Mouse (Mus musculus): ENCODE data around the gene Plekhm2. TPM values are rescaled to one million over a fixed set of nuclear protein-coding genes. Genes with fewer than 3 reads are reported as not detected.

The Plekhm2 gene
- total RNA-seq, 2 experiments from 2014 or later, result 24.3 to 32.7 TPM

DNA sequence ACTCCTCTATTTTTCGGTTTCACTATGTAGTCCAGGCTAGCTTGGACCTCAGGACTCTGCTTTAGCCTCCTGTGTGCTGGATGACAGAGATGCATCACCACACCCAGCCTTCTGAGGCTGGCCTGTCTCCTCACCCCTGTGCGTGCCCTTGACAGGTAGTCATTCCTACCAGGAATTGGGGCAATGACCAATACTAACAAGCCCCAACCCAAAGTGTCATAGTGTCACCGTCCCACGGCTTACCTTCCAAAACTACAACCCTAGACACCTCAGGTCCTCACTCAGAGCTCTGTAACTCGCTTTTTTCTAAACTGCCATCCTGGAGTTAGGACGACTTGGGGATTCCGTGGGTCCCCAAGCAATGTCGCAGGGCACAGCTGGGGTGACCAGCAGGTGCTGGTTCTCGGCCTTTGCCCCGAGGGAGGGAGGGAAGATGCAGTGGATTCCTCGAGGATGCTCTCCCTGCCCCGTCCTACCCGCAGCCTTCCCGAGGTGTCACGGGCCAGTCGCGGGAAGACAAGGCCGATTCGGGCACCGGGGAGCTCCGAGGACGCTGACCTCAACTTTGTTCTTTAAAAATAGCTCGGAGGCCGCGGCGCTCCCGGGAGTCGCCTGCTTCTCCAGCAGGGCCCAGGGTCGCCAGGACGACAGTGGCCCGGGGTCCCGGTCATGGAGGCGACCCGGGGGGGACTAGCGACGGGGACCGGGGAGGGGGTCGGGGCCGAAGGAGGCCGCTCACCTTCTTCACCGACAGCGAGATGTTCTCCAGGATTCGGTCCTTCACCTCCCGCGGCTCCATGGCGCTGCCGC lies 1.4 kb downstream of the Plekhm2 start:
- peak; percentile 45 for DNase-seq

GRCm38 (mm10) chr4:141660884-141661283 lies 3.8 kb downstream of the Plekhm2 start:
- no peak for DNase-seq

GRCm38 (mm10) chr4:141659739-141660138 lies 5.0 kb downstream of the Plekhm2 start:
- no peak for DNase-seq

- no peak for DNase-seq
Measured at GRCm38 (mm10) chr4:141658846-141659484, 5.7 kb downstream of the Plekhm2 start.

DNA sequence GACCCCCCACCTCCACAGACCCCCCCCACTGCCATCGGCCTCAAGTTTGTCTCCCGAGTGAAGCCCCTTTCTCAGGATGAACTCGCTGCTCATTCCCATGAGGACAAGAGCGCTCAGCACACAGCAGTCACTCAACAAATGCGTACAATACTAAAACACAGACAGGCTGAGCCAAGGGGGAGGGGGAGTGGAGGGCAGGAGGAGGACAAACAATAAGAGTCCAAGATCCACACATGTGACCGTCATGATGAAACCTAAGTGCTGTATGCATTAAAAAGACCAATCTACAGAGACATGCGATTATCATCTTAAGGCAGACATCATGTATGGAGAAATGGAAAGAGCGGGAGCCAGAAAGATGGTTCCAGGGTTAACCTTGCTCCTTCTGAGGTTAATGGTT lies 7.8 kb downstream of the Plekhm2 start:
- no peak for DNase-seq

DNA sequence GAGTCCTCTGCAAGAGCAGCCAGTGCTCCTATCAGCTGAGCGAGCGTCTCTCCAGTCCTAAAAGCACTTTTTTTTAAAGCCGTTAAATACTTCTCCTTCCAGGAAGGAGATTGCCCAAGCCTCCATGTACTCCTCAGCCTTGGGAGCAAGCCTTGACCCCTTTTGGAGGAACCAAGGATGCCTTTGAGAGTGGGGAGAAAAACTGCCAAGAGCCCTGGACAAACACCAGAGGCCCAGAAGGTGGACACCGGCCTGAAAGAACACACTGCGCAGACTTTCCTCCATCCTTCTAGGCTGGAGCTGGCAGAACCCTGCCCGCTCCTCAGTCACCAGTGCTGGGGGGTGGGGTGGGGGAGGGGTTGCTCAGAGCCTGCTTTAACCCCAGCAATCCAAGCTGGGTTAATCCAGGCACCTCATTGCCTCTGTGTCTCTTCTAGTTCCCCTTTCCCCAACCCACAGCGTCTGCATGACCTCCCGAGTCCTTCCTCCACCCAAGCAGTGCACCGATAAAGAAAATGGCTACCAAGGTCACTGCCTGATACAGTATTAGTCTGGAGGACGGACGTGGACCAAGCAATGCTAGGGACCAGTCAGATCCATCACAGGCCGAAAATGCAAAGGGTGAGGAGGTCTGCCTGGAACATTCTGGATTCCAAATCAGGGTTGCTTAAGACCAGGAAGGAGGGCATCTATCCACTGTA lies 8.6 kb downstream of the Plekhm2 start:
- DNase-seq, result peak; percentile 67

GRCm38 (mm10) chr4:141654509-141654908 lies 10.2 kb downstream of the Plekhm2 start:
- no peak for DNase-seq

GRCm38 (mm10) chr4:141653813-141654212 lies 10.9 kb downstream of the Plekhm2 start:
- no peak for DNase-seq

GRCm38 (mm10) chr4:141653044-141653443 lies 11.7 kb downstream of the Plekhm2 start:
- DNase-seq, result no peak

DNA sequence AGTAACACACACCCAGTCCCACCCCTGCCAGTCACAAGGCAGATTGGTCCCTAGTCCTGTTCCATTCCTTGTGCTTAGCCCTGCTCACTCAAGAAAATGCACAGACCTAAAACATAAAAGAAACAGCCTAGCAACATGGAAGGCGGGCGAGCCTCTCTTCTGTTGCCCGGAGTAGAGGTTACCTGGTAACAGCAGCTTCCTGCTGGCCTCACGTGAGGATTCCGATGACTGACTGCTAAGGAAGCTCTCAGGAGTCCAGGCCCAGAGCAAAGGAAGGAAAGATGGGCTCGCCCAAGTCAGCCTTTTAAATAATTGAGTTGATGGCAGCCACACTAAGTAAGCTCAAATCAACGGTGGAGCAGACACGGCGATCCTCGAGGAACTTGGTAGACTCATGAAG lies 12.8 kb downstream of the Plekhm2 start:
- no peak for DNase-seq

- DNase-seq, result no peak
Measured at GRCm38 (mm10) chr4:141651286-141651685, 13.4 kb downstream of the Plekhm2 start.

DNA sequence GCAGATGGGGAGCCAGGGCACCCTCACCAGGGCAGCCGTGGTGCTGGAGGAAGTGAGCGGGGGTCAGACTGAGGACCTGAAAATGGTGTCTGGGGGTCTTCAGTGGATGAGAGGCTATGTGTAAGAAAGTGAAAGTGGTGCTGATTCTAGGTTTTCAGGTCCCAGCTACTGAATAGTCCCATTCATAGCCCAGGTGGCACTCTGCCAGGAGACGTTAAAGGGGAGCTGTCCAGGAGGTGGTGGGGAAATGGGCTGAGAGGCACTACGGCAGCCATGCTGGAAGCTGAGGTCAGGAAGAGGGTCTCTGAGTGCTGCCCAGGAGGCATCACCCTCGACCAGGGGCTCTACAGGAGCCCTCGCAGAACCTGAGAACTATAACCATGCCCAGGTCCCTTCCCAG lies 15.5 kb downstream of the Plekhm2 start:
- DNase-seq, result no peak

- DNase-seq, result peak; percentile 51
Measured at GRCm38 (mm10) chr4:141648262-141648661, 16.4 kb downstream of the Plekhm2 start.

DNA sequence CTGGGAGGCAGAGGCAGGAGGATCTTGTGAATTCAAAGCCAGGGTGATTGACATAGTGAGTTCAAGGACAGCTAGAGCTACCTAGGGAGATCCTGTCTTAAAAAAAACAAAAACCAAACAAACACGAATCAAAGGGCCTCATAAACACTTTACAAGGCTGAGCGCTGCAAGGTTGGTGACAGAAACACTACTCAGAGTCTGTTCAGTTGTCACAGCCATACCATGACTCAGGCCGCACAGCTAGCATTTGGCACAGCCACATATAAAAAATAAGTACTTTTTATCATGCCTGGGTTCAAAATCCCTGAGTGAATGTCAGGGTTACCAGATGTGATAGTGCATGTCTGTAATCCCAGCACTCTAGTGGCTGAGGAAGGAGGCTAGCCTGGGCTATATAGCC lies 17.5 kb downstream of the Plekhm2 start:
- DNase-seq, result no peak

GRCm38 (mm10) chr4:141645988-141646387 lies 18.7 kb downstream of the Plekhm2 start:
- no peak for DNase-seq

- peak; percentile 73 for DNase-seq
Measured at GRCm38 (mm10) chr4:141643118-141643855, 21.4 kb downstream of the Plekhm2 start.

- DNase-seq, result no peak
Measured at GRCm38 (mm10) chr4:141641961-141642811, 22.5 kb downstream of the Plekhm2 start.

GRCm38 (mm10) chr4:141641353-141641771 lies 23.3 kb downstream of the Plekhm2 start:
- peak; percentile 66 for DNase-seq

GRCm38 (mm10) chr4:141639474-141639873 lies 25.2 kb downstream of the Plekhm2 start:
- DNase-seq, result no peak

DNA sequence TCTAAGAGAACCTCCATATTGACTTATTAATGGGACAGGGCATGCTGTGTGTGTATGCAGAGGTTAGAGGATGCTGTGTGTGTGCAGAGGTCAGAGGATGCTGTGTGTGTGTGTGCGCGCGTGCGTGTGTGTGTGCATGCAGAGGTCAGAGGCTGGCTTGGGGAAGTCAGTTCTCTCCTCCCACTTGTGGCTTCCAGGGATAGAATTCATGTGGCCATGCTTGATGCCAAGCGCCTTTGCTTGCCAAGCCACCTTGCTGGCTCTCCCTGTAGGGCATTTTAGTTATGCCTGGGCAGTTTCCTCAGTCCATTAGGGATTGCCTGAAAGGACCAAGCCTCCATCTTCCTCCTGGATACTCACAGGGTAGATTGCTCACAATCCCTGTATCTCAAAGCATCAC lies 28.0 kb downstream of the Plekhm2 start:
- no peak for DNase-seq

- DNase-seq, result no peak
Measured at GRCm38 (mm10) chr4:141635991-141636390, 28.7 kb downstream of the Plekhm2 start.
